Mouse (Mus musculus): ENCODE results near the gene Pttg1. TPM values are rescaled to one million over a fixed set of nuclear protein-coding genes. Genes with fewer than 3 reads are reported as not detected.

Gene Pttg1
- polyA plus RNA-seq, 1 experiment, result 11.4 TPM

DNA sequence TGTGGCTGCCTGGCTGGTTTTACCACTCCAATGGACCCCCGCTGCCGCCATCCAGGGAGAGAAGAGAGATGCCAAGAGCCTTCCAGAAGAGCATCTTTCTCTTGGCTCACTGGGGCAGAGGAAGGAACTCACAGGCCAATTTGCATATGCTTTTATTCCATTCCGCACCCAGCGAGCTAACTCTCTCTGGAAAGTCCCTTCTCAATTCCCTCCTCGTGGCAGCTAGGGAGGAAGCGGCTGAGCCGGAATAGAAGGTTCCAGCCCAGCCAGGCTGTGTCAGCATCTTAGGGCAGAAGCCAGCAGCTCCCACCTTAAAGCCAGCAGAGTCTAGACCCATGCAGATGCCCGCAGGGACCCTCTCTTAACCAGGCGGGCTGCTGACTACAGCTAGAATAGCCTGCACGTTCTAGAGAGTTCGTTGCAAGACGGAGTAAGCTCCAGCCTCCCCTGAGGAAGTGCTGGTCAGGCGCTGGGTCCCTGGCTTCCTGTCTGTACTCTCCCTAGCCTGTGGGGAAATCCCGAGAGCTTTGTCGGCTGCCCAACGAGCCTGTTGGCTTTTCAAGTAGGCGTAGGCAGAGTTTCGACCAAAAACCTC is 40.9 kb downstream of the Pttg1 start:
- no peak for TF ChIP-seq TAL1 (IDR thresholded peaks at IDR 0.05; ENCODE audit: low read length)
- no peak for TF ChIP-seq GATA1 (IDR thresholded peaks at IDR 0.05; ENCODE audit: low read length)
- Histone ChIP-seq H3K36me3 (ENCODE audit: control insufficient read depth) (no peaks in the 10 kb centered on the region), H3K4me1 (ENCODE audit: control insufficient read depth) (no peaks in the 10 kb centered on the region), H3K4me3 (replicated peaks) (no peak overlapping the region), H3K27me3 (ENCODE audit: control insufficient read depth) (peaks cover 22% of the 10 kb centered on the region), H3K9me3 (ENCODE audit: control insufficient read depth, low read length) (no peaks in the 10 kb centered on the region)

GRCm38 (mm10) chr11:43383581-43383980 is 42.5 kb downstream of the Pttg1 start:
- no peaks in the 10 kb centered on the region for H3K9me3 ChIP-seq (ENCODE audit: control insufficient read depth, low read length)
- TF ChIP-seq GATA1 (IDR thresholded peaks at IDR 0.05; ENCODE audit: low read length) (no peak), TAL1 (IDR thresholded peaks at IDR 0.05; ENCODE audit: low read length) (no peak)
- H3K4me3 ChIP-seq (replicated peaks), result no peak overlapping the region
- H3K27me3 ChIP-seq (ENCODE audit: control insufficient read depth), result peaks cover 22% of the 10 kb centered on the region
- no peaks in the 10 kb centered on the region for H3K4me1 ChIP-seq (ENCODE audit: control insufficient read depth)
- H3K36me3 ChIP-seq (ENCODE audit: control insufficient read depth), result no peaks in the 10 kb centered on the region

- Histone ChIP-seq H3K36me3 (ENCODE audit: control insufficient read depth) (no peaks in the 10 kb centered on the region), H3K9me3 (ENCODE audit: control insufficient read depth, low read length) (no peaks in the 10 kb centered on the region), H3K27me3 (ENCODE audit: control insufficient read depth) (peaks cover 13% of the 10 kb centered on the region), H3K4me3 (replicated peaks) (no peak overlapping the region), H3K4me1 (ENCODE audit: control insufficient read depth) (no peaks in the 10 kb centered on the region)
- TF ChIP-seq GATA1 (IDR thresholded peaks at IDR 0.05; ENCODE audit: low read length), result no peak
- TF ChIP-seq TAL1 (IDR thresholded peaks at IDR 0.05; ENCODE audit: low read length), result no peak
These were observed 45.1 kb downstream of the Pttg1 start for GRCm38 (mm10) chr11:43380901-43381300.

DNA sequence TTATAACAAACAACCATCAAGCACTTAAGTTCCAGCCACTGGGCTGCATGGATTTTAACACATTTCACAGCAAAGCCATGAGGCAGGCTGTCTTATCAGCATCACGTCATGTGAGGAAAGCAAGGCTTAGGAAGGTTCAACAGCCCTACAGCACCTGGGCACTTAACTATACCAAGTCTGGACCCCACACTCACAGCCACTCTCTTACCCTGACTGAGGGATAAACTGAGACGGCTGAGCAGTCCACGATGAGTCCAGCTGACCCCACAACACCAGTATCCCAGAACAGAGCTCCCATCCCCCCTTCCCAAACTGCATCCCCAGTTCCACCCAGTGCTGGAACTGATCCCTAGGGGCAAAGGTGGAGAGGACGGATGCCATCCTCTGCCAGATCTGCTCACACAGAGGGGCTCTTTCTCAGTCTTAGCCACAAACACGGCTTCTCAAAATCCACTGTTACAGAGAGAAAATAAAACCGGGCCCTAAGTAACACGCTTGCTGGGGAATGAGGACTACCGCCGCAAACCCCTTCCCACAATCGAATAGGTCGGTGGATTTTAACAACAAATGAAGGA is 46.1 kb downstream of the Pttg1 start:
- peaks cover 4% of the 10 kb centered on the region for H3K27me3 ChIP-seq (ENCODE audit: control insufficient read depth)
- no peaks in the 10 kb centered on the region for H3K9me3 ChIP-seq (ENCODE audit: control insufficient read depth, low read length)
- no peaks in the 10 kb centered on the region for H3K4me1 ChIP-seq (ENCODE audit: control insufficient read depth)
- TF ChIP-seq TAL1 (IDR thresholded peaks at IDR 0.05; ENCODE audit: low read length) (no peak), GATA1 (IDR thresholded peaks at IDR 0.05; ENCODE audit: low read length) (no peak)
- H3K36me3 ChIP-seq (ENCODE audit: control insufficient read depth), result no peaks in the 10 kb centered on the region
- no peak overlapping the region for H3K4me3 ChIP-seq (replicated peaks)

- Histone ChIP-seq H3K4me3 (replicated peaks) (no peak overlapping the region), H3K9me3 (ENCODE audit: control insufficient read depth, low read length) (no peaks in the 10 kb centered on the region), H3K4me1 (ENCODE audit: control insufficient read depth) (no peaks in the 10 kb centered on the region), H3K36me3 (ENCODE audit: control insufficient read depth) (no peaks in the 10 kb centered on the region), H3K27me3 (ENCODE audit: control insufficient read depth) (no peaks in the 10 kb centered on the region; the same call in 1 of the 2 replicates)
- TF ChIP-seq GATA1 (IDR thresholded peaks at IDR 0.05; ENCODE audit: low read length) (no peak), TAL1 (IDR thresholded peaks at IDR 0.05; ENCODE audit: low read length) (no peak)
These were observed 46.6 kb downstream of the Pttg1 start for GRCm38 (mm10) chr11:43379488-43379887.

GRCm38 (mm10) chr11:43377083-43377850 is 48.8 kb downstream of the Pttg1 start:
- TF ChIP-seq TAL1 (IDR thresholded peaks at IDR 0.05; ENCODE audit: low read length) (no peak), GATA1 (IDR thresholded peaks at IDR 0.05; ENCODE audit: low read length) (no peak)

DNA sequence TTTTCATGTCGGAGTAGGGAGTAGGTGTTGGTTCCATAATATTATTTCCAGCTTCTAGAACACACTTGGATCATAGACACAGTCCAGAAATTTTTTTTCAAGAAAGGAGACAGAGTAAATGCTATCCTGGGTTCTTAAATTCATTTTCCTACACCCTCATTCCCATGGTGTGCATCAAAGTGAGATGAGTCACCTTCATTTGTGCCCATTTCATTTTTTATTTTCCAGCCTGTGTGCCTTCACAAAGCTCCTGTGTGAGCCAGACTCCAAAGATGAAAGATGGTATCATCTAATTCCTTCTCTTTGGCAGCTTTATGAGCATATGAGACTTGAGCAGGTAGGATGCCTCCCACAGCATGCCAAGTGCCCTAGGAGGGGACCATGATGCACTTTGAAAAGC is 49.5 kb downstream of the Pttg1 start:
- H3K9me3 ChIP-seq (ENCODE audit: control insufficient read depth, low read length), result no peaks in the 10 kb centered on the region
- no peak overlapping the region for H3K4me3 ChIP-seq (replicated peaks)
- TF ChIP-seq TAL1 (IDR thresholded peaks at IDR 0.05; ENCODE audit: low read length) (no peak), GATA1 (IDR thresholded peaks at IDR 0.05; ENCODE audit: low read length) (no peak)
- H3K36me3 ChIP-seq (ENCODE audit: control insufficient read depth), result no peaks in the 10 kb centered on the region
- no peaks in the 10 kb centered on the region for H3K4me1 ChIP-seq (ENCODE audit: control insufficient read depth)
- H3K27me3 ChIP-seq (ENCODE audit: control insufficient read depth), result no peaks in the 10 kb centered on the region

More at GRCm38 (mm10) chr11:43377083-43377850, 48.8 kb downstream of the Pttg1 start:
- Histone ChIP-seq H3K9me3 (ENCODE audit: control insufficient read depth, low read length) (no peaks in the 10 kb centered on the region), H3K4me3 (replicated peaks) (no peak overlapping the region), H3K4me1 (ENCODE audit: control insufficient read depth) (no peaks in the 10 kb centered on the region), H3K36me3 (ENCODE audit: control insufficient read depth) (no peaks in the 10 kb centered on the region), H3K27me3 (ENCODE audit: control insufficient read depth) (no peaks in the 10 kb centered on the region)

- Histone ChIP-seq H3K4me1 (ENCODE audit: control insufficient read depth) (no peaks in the 10 kb centered on the region), H3K9me3 (ENCODE audit: control insufficient read depth, low read length) (no peaks in the 10 kb centered on the region), H3K4me3 (replicated peaks) (no peak overlapping the region), H3K36me3 (ENCODE audit: control insufficient read depth) (no peaks in the 10 kb centered on the region), H3K27me3 (ENCODE audit: control insufficient read depth) (no peaks in the 10 kb centered on the region)
- TF ChIP-seq GATA1 (IDR thresholded peaks at IDR 0.05; ENCODE audit: low read length) (no peak), TAL1 (IDR thresholded peaks at IDR 0.05; ENCODE audit: low read length) (no peak)
These were observed 51.1 kb downstream of the Pttg1 start for GRCm38 (mm10) chr11:43374956-43375355.

DNA sequence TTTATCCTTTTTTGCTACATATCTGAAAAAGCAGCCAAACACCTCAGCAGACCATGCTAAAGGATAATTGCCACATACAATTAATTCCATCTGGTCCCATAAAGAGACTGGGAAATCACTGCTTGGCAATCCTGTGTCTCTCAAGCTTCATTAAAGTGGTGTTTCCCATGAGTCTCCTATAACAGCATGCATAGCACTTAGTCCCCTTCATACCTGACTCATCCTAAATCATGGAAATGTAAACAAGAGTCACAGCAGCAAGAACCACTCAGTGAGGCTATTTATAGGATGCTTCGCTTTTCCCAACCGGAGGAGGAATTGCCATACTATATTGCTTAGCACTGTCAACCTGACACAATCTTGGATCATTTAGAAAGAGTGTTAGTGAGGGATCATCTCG is 52.7 kb downstream of the Pttg1 start:
- H3K4me1 ChIP-seq (ENCODE audit: control insufficient read depth), result no peaks in the 10 kb centered on the region
- H3K4me3 ChIP-seq (replicated peaks), result no peak overlapping the region
- H3K36me3 ChIP-seq (ENCODE audit: control insufficient read depth), result no peaks in the 10 kb centered on the region
- no peaks in the 10 kb centered on the region for H3K9me3 ChIP-seq (ENCODE audit: control insufficient read depth, low read length)
- TF ChIP-seq TAL1 (IDR thresholded peaks at IDR 0.05; ENCODE audit: low read length) (no peak), GATA1 (IDR thresholded peaks at IDR 0.05; ENCODE audit: low read length) (no peak)
- H3K27me3 ChIP-seq (ENCODE audit: control insufficient read depth), result no peaks in the 10 kb centered on the region

All from erythroblast, embryonic 14.5 days (primary cell).